Mouse (Mus musculus): ENCODE data around the gene Swt1. TPM values are rescaled to one million over a fixed set of nuclear protein-coding genes. Genes with fewer than 3 reads are reported as not detected.

Gene Swt1
- polyA plus RNA-seq, 1 experiment from 2014 or later, result 33.2 TPM

DNA sequence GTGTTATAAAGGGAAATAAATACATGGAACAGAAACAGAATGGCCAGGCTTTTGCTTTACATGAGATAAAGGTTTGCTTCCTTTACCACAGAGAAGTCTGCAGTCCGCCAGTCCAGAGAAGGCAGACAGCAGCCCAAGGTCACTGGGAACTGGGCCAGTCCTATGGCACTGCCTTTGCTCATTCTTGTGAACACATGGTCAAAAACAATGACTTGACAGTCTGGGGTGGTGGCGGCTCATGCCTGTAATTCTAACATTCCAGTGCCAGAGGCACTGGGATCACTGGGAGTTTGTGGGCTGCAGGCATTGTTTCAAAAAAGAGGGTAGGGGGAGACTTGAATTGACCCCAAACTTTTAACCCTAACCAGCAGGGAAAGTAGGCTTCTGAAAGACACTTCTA is 89.3 kb downstream of the Swt1 start:
- no peak for DNase-seq (ENCODE audit: low spot score)
- Histone ChIP-seq H3K9ac (ENCODE audit: low read depth, low read length) (no peak overlapping the region), H3K27ac (peak overlapping the region; percentile 65; the same call in 1 of the 2 replicates), H3K27me3 (ENCODE audit: insufficient read depth, low read length) (no peaks in the 10 kb centered on the region), H3K4me3 (replicated peaks; ENCODE audit: low read depth, low read length) (no peak overlapping the region), H3K4me2 (ENCODE audit: low read length) (no peak overlapping the region), H3K9me3 (replicated peaks; ENCODE audit: low read length) (no peaks in the 10 kb centered on the region), H3K4me1 (replicated peaks; ENCODE audit: insufficient read depth, low read length) (0 out of 2 replicates have a peak, but pooled peaks cover 4% of the 10 kb centered on the region), H3K36me3 (ENCODE audit: insufficient read depth, low read length) (no peaks in the 10 kb centered on the region)
- TF ChIP-seq CTCF (IDR thresholded peaks at IDR 0.05; ENCODE audit: low read depth), result no peak
- 50% methylated on average over 2 of the region's 2 CpGs for WGBS
- ATAC-seq (replicated peaks; ENCODE audit: low FRiP score, low read depth), result 0 out of 2 replicates have a peak, but pooled peaks have one; percentile 39

DNA sequence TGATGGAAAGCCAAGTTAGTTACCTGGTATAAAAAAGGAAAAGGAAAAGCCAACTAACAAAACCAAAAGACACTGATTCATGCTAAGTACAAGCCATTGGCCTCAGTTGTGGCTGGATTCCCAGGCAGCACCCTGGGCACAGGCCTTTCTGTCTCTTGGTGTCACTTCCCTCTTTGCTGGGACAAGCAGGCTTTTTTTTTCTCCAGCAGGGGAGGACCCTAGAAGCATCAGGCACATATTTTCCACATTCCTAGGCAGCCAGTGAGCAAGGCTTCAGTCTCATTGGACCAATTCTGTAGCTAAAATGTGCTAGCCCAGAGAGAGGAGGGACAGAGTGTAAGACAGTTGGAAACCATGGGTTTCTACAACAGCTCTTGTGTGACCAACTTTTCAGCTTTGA is 90.0 kb downstream of the Swt1 start:
- TF ChIP-seq CTCF (IDR thresholded peaks at IDR 0.05; ENCODE audit: low read depth), result no peak
- Histone ChIP-seq H3K9me3 (replicated peaks; ENCODE audit: low read length) (no peaks in the 10 kb centered on the region), H3K36me3 (ENCODE audit: insufficient read depth, low read length) (no peaks in the 10 kb centered on the region), H3K4me1 (replicated peaks; ENCODE audit: insufficient read depth, low read length) (0 out of 2 replicates have a peak, but pooled peaks cover 4% of the 10 kb centered on the region), H3K9ac (ENCODE audit: low read depth, low read length) (no peak overlapping the region), H3K27me3 (ENCODE audit: insufficient read depth, low read length) (no peaks in the 10 kb centered on the region), H3K27ac (peak overlapping the region; percentile 65), H3K4me3 (replicated peaks; ENCODE audit: low read depth, low read length) (no peak overlapping the region), H3K4me2 (ENCODE audit: low read length) (no peak overlapping the region)
- no peak for ATAC-seq (replicated peaks; ENCODE audit: low FRiP score, low read depth)
- DNase-seq (ENCODE audit: low spot score), result peak; percentile 51

DNA sequence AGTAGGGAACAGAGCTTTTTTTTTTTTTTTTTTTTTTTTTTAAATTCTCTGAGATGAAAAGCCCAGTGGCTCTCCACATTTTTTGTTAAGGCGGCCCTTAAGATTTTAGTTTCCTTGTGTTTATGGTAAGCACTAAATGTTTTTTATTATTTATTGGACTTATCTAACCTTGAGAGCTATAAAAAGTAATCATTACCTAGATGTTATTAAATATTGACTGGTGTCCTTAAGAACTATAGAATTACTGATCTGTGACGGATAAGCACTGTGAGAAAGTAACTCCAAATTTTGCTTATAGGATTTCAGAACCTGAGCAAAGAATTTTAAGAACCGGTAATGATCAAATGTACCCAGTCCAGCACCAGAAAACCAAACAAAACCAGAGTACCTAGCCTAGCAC is 95.4 kb downstream of the Swt1 start:
- H3K4me2 ChIP-seq (ENCODE audit: low read length), result no peak overlapping the region
- H3K9me3 ChIP-seq (replicated peaks; ENCODE audit: low read length), result no peaks in the 10 kb centered on the region
- no peak overlapping the region for H3K4me3 ChIP-seq (replicated peaks; ENCODE audit: low read depth, low read length)
- no peak for DNase-seq (ENCODE audit: low spot score)
- no peak for TF ChIP-seq CTCF (IDR thresholded peaks at IDR 0.05; ENCODE audit: low read depth)
- H3K4me1 ChIP-seq (replicated peaks; ENCODE audit: insufficient read depth, low read length), result no peaks in the 10 kb centered on the region
- ATAC-seq (replicated peaks; ENCODE audit: low FRiP score, low read depth), result no peak
- WGBS, result 72% methylated on average over 3 of the region's 3 CpGs
- H3K9ac ChIP-seq (ENCODE audit: low read depth, low read length), result no peak overlapping the region
- H3K27me3 ChIP-seq (ENCODE audit: insufficient read depth, low read length), result no peaks in the 10 kb centered on the region
- no peaks in the 10 kb centered on the region for H3K36me3 ChIP-seq (ENCODE audit: insufficient read depth, low read length)
- no peak overlapping the region for H3K27ac ChIP-seq

DNA sequence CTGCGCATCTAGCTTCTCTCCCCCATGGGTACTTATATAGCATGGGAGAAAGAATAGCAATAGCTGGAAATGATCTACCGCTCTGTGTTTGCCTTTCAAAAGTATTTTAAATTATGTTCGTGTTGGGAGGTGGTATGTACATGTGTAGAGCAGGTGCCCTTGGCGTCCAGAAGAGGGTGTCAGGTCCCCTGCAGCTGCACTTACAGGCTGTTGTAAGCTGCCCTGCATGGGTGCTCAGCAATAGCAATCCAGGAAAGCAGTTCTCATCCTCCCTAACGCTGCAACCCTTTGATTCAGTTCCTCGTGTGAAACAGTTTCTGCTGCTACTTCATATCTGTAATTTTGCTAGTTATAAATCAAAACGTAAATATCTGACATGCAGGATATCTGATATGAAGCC is 98.7 kb downstream of the Swt1 start:
- H3K4me1 ChIP-seq (replicated peaks; ENCODE audit: insufficient read depth, low read length), result no peaks in the 10 kb centered on the region
- peak; percentile 26; the same call in 1 of the 2 replicates for TF ChIP-seq CTCF (IDR thresholded peaks at IDR 0.05; ENCODE audit: low read depth)
- ATAC-seq (replicated peaks; ENCODE audit: low FRiP score, low read depth), result no peak
- no peaks in the 10 kb centered on the region for H3K27me3 ChIP-seq (ENCODE audit: insufficient read depth, low read length)
- no peaks in the 10 kb centered on the region for H3K9me3 ChIP-seq (replicated peaks; ENCODE audit: low read length)
- H3K9ac ChIP-seq (ENCODE audit: low read depth, low read length), result no peak overlapping the region
- 60% methylated on average over 7 of the region's 7 CpGs for WGBS
- H3K4me3 ChIP-seq (replicated peaks; ENCODE audit: low read depth, low read length), result no peak overlapping the region
- no peak for DNase-seq (ENCODE audit: low spot score)
- no peak overlapping the region for H3K4me2 ChIP-seq (ENCODE audit: low read length)
- H3K36me3 ChIP-seq (ENCODE audit: insufficient read depth, low read length), result no peaks in the 10 kb centered on the region
- H3K27ac ChIP-seq, result no peak overlapping the region

GRCm38 (mm10) chr1:151328341-151329097 is 99.7 kb downstream of the Swt1 start:
- H3K36me3 ChIP-seq (ENCODE audit: insufficient read depth, low read length), result no peaks in the 10 kb centered on the region
- no peak overlapping the region for H3K4me3 ChIP-seq (replicated peaks; ENCODE audit: low read depth, low read length)
- DNase-seq (ENCODE audit: low spot score) (no peak), ATAC-seq (replicated peaks; ENCODE audit: low FRiP score, low read depth) (no peak)
- no peak overlapping the region for H3K4me2 ChIP-seq (ENCODE audit: low read length)
- no peak overlapping the region for H3K27ac ChIP-seq
- no peak for TF ChIP-seq CTCF (IDR thresholded peaks at IDR 0.05; ENCODE audit: low read depth)
- H3K9me3 ChIP-seq (replicated peaks; ENCODE audit: low read length), result no peaks in the 10 kb centered on the region
- WGBS, result 81% methylated on average over 14 of the region's 14 CpGs
- no peaks in the 10 kb centered on the region for H3K27me3 ChIP-seq (ENCODE audit: insufficient read depth, low read length)
- H3K9ac ChIP-seq (ENCODE audit: low read depth, low read length), result no peak overlapping the region
- H3K4me1 ChIP-seq (replicated peaks; ENCODE audit: insufficient read depth, low read length), result no peaks in the 10 kb centered on the region

GRCm38 (mm10) chr1:151325328-151325727 is 102.9 kb downstream of the Swt1 start:
- H3K27ac ChIP-seq, result no peak overlapping the region
- ATAC-seq (replicated peaks; ENCODE audit: low FRiP score, low read depth), result no peak
- no peak overlapping the region for H3K4me3 ChIP-seq (replicated peaks; ENCODE audit: low read depth, low read length)
- H3K9ac ChIP-seq (ENCODE audit: low read depth, low read length), result no peak overlapping the region
- no peak overlapping the region for H3K4me2 ChIP-seq (ENCODE audit: low read length)
- H3K9me3 ChIP-seq (replicated peaks; ENCODE audit: low read length), result no peaks in the 10 kb centered on the region
- no peak for DNase-seq (ENCODE audit: low spot score)
- H3K4me1 ChIP-seq (replicated peaks; ENCODE audit: insufficient read depth, low read length), result no peaks in the 10 kb centered on the region
- TF ChIP-seq CTCF (IDR thresholded peaks at IDR 0.05; ENCODE audit: low read depth), result no peak
- 41% methylated on average over 1 of the region's 1 CpGs for WGBS
- H3K27me3 ChIP-seq (ENCODE audit: insufficient read depth, low read length), result no peaks in the 10 kb centered on the region
- H3K36me3 ChIP-seq (ENCODE audit: insufficient read depth, low read length), result no peaks in the 10 kb centered on the region
